Mouse (Mus musculus) midbrain, embryonic 14.5 days (tissue): ENCODE measurements around the gene Ppp2r5a. TPM values are rescaled to one million over a fixed set of nuclear protein-coding genes. Genes with fewer than 3 reads are reported as not detected.
A peak's percentile ranks its signal among the peaks of the same experiment; 100 is the strongest.

ENCODE experiments used
- ATAC-seq: fragments of 200-750 bp; cut with Nextera tagmentation; 2 replicates; pipeline ENCODE4 v1.8.0; 2017; ENCODE audit warnings: moderate number of reproducible peaks, moderate library complexity; ENCODE audit not compliant: low FRiP score, low TSS enrichment
- DNase-seq: peaks from one replicate; pipeline ENCODE4 v3.0.0-alpha.2; 2015
- H3K27ac ChIP-seq: fragments of 300-500 bp; sonication (generic); replicated peaks from 2 replicates; pipeline ENCODE4 v1.5.1; 2014; ENCODE audit warnings: mild to moderate bottlenecking, low read depth, low read length, moderate library complexity
- H3K27me3 ChIP-seq: fragments of 300-500 bp; sonication (generic); 2 replicates; pipeline ENCODE4 v1.6.1; 2014; ENCODE audit warnings: low read length, control low read depth, mixed read lengths; ENCODE audit not compliant: control insufficient read depth, insufficient read depth
- H3K36me3 ChIP-seq: fragments of 300-500 bp; sonication (generic); 2 replicates; pipeline ENCODE4 v1.6.1; 2014; ENCODE audit warnings: low read length, control low read depth; ENCODE audit not compliant: control insufficient read depth, insufficient read depth
- H3K4me1 ChIP-seq: fragments of 300-500 bp; sonication (generic); 2 replicates; pipeline ENCODE4 v1.6.1; 2014; ENCODE audit warnings: mild to moderate bottlenecking, antibody characterized with exemption, low read length, control low read depth; ENCODE audit not compliant: control insufficient read depth, insufficient read depth
- H3K4me2 ChIP-seq: fragments of 300-500 bp; sonication (generic); 2 replicates; pipeline ENCODE4 v1.6.1; 2014; ENCODE audit warnings: mild to moderate bottlenecking, low read length, moderate library complexity
- H3K4me3 ChIP-seq: fragments of 300-500 bp; sonication (generic); replicated peaks from 2 replicates; pipeline ENCODE4 v1.5.1; 2014; ENCODE audit warnings: low read depth, low read length
- H3K9ac ChIP-seq: fragments of 300-500 bp; sonication (generic); replicated peaks from 2 replicates; pipeline ENCODE4 v1.6.1; 2014; ENCODE audit warnings: mild to moderate bottlenecking, low read length, moderate library complexity
- H3K9me3 ChIP-seq: fragments of 300-500 bp; sonication (generic); 2 replicates; pipeline ENCODE4 v1.6.1; 2016; ENCODE audit warnings: low read length, control low read depth, mixed read lengths; ENCODE audit not compliant: control insufficient read depth
- WGBS: fragments of 180-500 bp; shearing (Covaris S2); extraction: QIAGEN DNeasy Blood & Tissue Kit; methylation state at CpG from one replicate; pipeline ENCODE4 v1.1.7; 2014; 5-methylcytosine and 5-hydroxymethylcytosine counted together
- polyA plus RNA-seq: library from polyadenylated mRNA; unstranded; fragments of >200 nt; fragmentation: Nextera tagmentation; extraction: Ambion mirVana; gene quantifications from 2 replicates; pipeline ENCODE4 v1.2.1, GENCODE M21; 2014

Ppp2r5a gene
- polyA plus RNA-seq, 1 experiment from 2014 or later, result 8.5 TPM

GRCm38 (mm10) chr1:191356936-191357335 lies 46.1 kb downstream of the Ppp2r5a start:
- WGBS, result 81% methylated on average over 1 of the region's 1 CpGs
- Histone ChIP-seq H3K4me1 (no peaks in the 10 kb centered on the region), H3K27ac (no peak overlapping the region), H3K36me3 (peaks cover 56% of the 10 kb centered on the region), H3K9ac (no peak overlapping the region), H3K9me3 (no peaks in the 10 kb centered on the region), H3K4me2 (no peak overlapping the region), H3K4me3 (no peak overlapping the region), H3K27me3 (no peaks in the 10 kb centered on the region)
- DNase-seq (no peak), ATAC-seq (no peak)

- H3K9ac ChIP-seq, result no peak overlapping the region
- no peak overlapping the region for H3K4me3 ChIP-seq
- no peaks in the 10 kb centered on the region for H3K27me3 ChIP-seq
- DNase-seq, result no peak
- H3K27ac ChIP-seq, result no peak overlapping the region
- no peaks in the 10 kb centered on the region for H3K4me1 ChIP-seq
- WGBS, result 78% methylated on average over 4 of the region's 4 CpGs
- H3K4me2 ChIP-seq, result no peak overlapping the region
- H3K36me3 ChIP-seq, result peaks cover 85% of the 10 kb centered on the region
- no peaks in the 10 kb centered on the region for H3K9me3 ChIP-seq
- no peak for ATAC-seq
Measured at GRCm38 (mm10) chr1:191353836-191354235, 49.2 kb downstream of the Ppp2r5a start.

- H3K27ac ChIP-seq, result no peak overlapping the region
- DNase-seq (peak; percentile 84), ATAC-seq (no peak)
- no peaks in the 10 kb centered on the region for H3K4me1 ChIP-seq
- H3K4me3 ChIP-seq, result no peak overlapping the region
- H3K4me2 ChIP-seq, result no peak overlapping the region
- no peaks in the 10 kb centered on the region for H3K9me3 ChIP-seq
- H3K9ac ChIP-seq, result no peak overlapping the region
- no peaks in the 10 kb centered on the region for H3K27me3 ChIP-seq
- WGBS, result 74% methylated on average over 14 of the region's 14 CpGs
- peaks cover 88% of the 10 kb centered on the region for H3K36me3 ChIP-seq
Measured at GRCm38 (mm10) chr1:191352786-191353488, 50.1 kb downstream of the Ppp2r5a start.

- ATAC-seq (no peak), DNase-seq (no peak)
- Histone ChIP-seq H3K9ac (no peak overlapping the region), H3K4me3 (no peak overlapping the region), H3K27ac (no peak overlapping the region), H3K4me1 (no peaks in the 10 kb centered on the region), H3K9me3 (no peaks in the 10 kb centered on the region), H3K4me2 (no peak overlapping the region), H3K27me3 (no peaks in the 10 kb centered on the region), H3K36me3 (peaks cover 86% of the 10 kb centered on the region)
- 95% methylated on average over 5 of the region's 5 CpGs for WGBS
Measured at GRCm38 (mm10) chr1:191350355-191350754, 52.7 kb downstream of the Ppp2r5a start.

- Histone ChIP-seq H3K9ac (no peak overlapping the region), H3K4me3 (no peak overlapping the region), H3K4me2 (no peak overlapping the region), H3K4me1 (no peaks in the 10 kb centered on the region), H3K36me3 (peaks cover 86% of the 10 kb centered on the region), H3K27me3 (no peaks in the 10 kb centered on the region), H3K9me3 (no peaks in the 10 kb centered on the region), H3K27ac (no peak overlapping the region)
- ATAC-seq (no peak), DNase-seq (no peak)
- 88% methylated on average over 23 of the region's 23 CpGs for WGBS
Measured at GRCm38 (mm10) chr1:191349486-191350037, 53.5 kb downstream of the Ppp2r5a start.

GRCm38 (mm10) chr1:191348996-191349395 lies 54.1 kb downstream of the Ppp2r5a start:
- 63% methylated on average over 5 of the region's 5 CpGs for WGBS
- no peak for ATAC-seq
- H3K27ac ChIP-seq, result no peak overlapping the region
- peaks cover 81% of the 10 kb centered on the region for H3K36me3 ChIP-seq
- H3K9ac ChIP-seq, result no peak overlapping the region
- no peaks in the 10 kb centered on the region for H3K27me3 ChIP-seq
- DNase-seq, result no peak
- no peaks in the 10 kb centered on the region for H3K9me3 ChIP-seq
- H3K4me1 ChIP-seq, result no peaks in the 10 kb centered on the region
- no peak overlapping the region for H3K4me3 ChIP-seq
- no peak overlapping the region for H3K4me2 ChIP-seq

- ATAC-seq, result no peak
- no peak overlapping the region for H3K4me2 ChIP-seq
- 90% methylated on average over 2 of the region's 2 CpGs for WGBS
- no peaks in the 10 kb centered on the region for H3K4me1 ChIP-seq
- no peak overlapping the region for H3K9ac ChIP-seq
- no peaks in the 10 kb centered on the region for H3K9me3 ChIP-seq
- H3K27me3 ChIP-seq, result no peaks in the 10 kb centered on the region
- DNase-seq, result no peak
- no peak overlapping the region for H3K4me3 ChIP-seq
- peaks cover 81% of the 10 kb centered on the region for H3K36me3 ChIP-seq
- no peak overlapping the region for H3K27ac ChIP-seq
Measured at GRCm38 (mm10) chr1:191348592-191348991, 54.5 kb downstream of the Ppp2r5a start.

- no peaks in the 10 kb centered on the region for H3K9me3 ChIP-seq
- no peaks in the 10 kb centered on the region for H3K4me1 ChIP-seq
- no peak for DNase-seq
- H3K4me2 ChIP-seq, result no peak overlapping the region
- H3K36me3 ChIP-seq, result peaks cover 84% of the 10 kb centered on the region
- no peak for ATAC-seq
- no peak overlapping the region for H3K27ac ChIP-seq
- no peaks in the 10 kb centered on the region for H3K27me3 ChIP-seq
- no peak overlapping the region for H3K4me3 ChIP-seq
- no peak overlapping the region for H3K9ac ChIP-seq
- 95% methylated on average over 8 of the region's 8 CpGs for WGBS
Measured at GRCm38 (mm10) chr1:191347602-191348001, 55.5 kb downstream of the Ppp2r5a start.

GRCm38 (mm10) chr1:191340530-191340929 lies 62.5 kb downstream of the Ppp2r5a start:
- Histone ChIP-seq H3K36me3 (peaks cover 76% of the 10 kb centered on the region), H3K4me3 (no peak overlapping the region), H3K9me3 (no peaks in the 10 kb centered on the region), H3K4me2 (no peak overlapping the region), H3K9ac (no peak overlapping the region), H3K27ac (no peak overlapping the region), H3K4me1 (no peaks in the 10 kb centered on the region), H3K27me3 (no peaks in the 10 kb centered on the region)
- 91% methylated on average over 4 of the region's 4 CpGs for WGBS
- ATAC-seq, result no peak
- DNase-seq, result no peak
